Mouse (Mus musculus): ENCODE results near the gene Slc22a1.

Slc22a1 gene

GRCm38 (mm10) chr17:12675646-12676045, at the start of gene Slc22a1:
Gene Slc22a1 (minus strand): TSS chr17:12675829.
- DNase-seq (ENCODE audit: low read depth, low spot score) = no peak

DNA sequence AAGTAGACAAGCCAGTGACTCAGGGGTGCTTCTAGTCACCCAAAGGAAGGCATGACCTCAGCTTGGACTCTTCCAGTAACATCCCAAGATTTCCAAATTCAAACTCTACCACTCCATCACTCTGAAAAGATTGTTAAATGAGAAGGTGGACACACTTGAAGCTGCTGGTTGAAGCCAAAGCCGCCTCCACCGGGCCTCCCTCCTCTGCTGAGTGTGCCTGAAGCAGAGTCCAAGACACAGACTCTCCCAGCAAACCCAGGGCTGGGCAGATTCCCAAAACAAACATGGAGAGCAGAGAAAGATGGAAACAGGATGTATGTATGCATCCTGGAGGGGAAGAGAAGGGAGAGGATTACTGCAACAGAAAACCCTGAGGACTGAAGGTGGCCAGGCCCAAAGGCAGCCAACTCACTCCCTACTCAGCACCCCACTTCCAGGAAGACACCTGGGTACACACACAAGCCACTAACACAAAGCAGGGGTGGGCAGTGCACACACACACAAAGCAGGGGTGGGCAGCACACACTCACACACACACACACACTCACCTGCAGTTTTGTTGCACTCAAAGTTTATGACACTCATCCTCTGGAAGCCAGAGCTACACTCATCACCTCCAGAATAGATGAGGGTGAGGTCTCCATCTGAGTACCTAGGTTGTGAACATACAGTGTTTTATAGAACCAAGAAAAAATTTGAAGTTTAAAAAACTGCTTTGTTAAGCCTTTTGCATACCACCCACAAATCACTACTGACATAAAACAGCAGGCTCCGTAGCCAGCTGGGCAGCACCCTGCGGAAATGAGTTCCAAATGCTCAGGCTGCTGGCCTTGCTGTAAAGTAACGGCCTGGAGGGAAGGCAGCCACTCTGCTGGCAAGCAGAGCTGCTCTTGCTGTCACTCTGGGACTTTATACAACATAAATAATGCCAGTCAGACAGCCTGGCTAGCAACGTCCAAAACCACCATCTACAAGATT, 49.4 kb upstream of the Slc22a1 start:
- no peak for DNase-seq (ENCODE audit: low read depth, low spot score)

DNA sequence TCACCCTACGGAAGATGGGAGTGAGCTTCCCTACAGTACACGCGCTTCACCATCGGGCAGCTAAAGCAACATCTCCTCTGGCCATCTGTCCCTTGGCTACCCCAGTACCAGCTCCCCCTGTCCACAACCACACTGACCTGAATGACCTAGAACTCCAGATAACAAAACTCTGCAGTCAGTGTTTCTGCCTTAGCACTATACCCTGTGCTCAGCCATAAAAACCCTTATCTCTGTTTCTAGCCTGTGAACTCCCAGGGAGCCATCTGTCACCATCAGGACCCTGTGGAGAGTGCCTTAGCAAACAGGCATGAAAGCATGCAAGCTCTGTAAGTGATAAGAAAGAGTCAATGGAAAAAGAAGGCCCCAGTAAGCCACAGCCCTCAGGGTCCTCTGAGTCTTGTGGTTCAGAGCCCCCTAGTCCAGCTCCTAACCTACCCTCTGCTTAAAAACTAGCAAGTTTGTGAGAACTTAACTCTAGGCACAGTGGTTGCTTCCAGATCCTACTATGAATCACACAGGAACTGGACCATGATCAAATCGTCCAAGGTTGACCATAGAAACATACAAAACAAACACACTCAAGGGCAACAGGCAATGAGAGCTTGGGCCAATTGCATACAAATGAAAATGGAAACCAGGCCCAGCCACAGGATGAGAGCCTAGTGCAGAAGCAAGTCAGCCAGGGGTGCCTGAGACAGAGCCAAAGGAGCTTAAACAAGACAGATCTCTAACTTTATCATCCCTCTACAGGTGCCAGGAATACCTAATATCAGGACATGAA, 48.5 kb upstream of the Slc22a1 start:
- no peak for DNase-seq (ENCODE audit: low read depth, low spot score)

GRCm38 (mm10) chr17:12722622-12723021, 47.0 kb upstream of the Slc22a1 start:
- no peak for DNase-seq (ENCODE audit: low read depth, low spot score)

DNA sequence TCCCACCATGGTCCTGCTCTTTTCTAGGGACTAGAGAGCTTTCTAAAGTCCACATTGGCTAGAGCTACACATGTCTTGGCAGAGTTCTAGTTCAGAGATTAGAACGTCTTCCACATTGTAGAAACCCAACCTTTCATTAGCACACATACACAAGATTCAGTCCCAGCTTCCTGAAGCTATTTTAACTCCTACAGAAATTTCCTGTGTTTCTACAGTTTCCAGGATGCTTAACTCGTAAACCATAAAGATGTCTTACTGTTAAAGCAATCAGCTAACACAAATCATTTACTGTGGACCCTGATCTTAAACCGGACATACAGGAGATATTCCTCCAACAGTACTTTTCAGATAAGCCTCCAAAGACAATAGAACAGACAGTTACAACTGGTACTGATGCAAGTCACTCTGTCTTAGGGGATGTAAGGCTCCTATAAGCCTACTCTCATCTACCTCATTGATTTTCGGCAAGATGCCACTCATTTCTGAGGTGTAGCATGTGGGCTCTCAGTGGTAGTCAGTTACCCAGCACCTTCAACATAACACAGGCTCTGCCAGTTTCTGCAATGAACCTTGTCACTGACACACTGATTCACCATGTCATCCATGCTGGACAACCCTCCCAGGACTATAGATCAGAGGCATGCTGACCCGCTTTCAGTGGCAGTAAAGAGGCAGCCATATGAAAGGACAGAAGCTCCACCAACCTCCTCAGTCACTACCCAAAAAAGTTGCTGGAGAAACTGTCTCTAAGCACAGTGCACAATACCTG, 45.7 kb upstream of the Slc22a1 start:
- DNase-seq (ENCODE audit: low read depth, low spot score) = no peak

DNA sequence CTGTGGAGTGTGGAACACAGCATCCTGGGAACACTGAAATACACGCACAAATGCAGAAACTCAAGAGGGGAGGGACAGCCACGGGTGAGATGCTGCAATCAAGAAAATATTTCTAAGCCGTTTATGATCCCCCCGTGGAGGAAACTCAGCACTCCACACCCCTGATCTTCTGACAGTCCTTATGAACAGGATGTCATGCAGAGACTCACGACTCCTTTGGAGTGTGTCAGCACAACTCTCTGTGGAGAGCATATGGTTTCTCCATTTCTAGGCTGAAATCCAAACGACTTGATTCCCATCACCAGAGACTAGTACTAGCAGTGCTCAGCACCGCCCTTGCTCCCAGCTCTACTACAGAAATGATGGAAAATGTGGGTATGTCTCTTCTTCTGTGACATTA, 42.6 kb upstream of the Slc22a1 start:
- DNase-seq (ENCODE audit: low read depth, low spot score) = peak; percentile 77

DNA sequence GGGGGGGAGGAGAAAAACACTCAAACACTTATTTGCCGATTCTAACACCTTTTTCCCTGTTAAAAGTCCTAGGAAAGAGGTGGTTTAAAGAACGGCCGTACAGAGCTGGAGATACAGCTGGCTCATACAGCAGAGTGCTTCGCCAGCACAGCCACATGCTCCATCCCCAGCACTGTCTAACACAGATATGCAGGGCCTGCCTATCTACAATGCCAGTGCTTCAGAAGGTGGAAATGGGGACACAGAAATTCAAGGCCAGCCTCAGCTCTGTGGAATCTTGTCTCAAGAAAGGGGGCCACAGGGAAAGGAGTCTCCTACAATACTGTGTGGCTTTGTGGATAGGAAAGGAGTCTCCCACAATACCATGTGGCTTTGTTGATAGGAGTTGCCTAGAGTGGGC, 41.8 kb upstream of the Slc22a1 start:
- DNase-seq (ENCODE audit: low read depth, low spot score) = no peak

GRCm38 (mm10) chr17:12715032-12715431, 39.4 kb upstream of the Slc22a1 start:
- no peak for DNase-seq (ENCODE audit: low read depth, low spot score)

DNA sequence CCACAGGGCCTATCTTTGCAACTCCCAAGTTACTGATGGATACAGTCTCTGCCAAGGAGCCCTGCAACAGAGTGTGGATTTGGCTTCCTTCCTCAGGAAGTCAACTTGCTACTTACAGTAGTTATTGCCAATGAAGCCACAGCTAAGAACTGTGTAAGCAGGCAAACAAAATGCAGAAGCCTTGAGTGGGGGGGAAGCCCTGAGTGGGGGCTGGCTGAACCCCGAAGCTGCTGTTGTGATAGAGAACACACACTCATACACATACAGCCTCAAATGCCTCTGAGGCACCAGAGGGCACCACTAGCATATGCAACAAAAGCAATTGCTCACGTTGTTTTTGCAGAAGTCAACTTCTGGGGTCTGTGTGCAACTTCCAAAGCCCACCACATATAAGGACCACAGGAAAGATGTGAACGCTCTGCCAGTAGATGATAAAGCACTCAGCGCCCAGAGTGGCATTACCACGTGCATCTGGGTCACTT, 38.5 kb upstream of the Slc22a1 start:
- no peak for DNase-seq (ENCODE audit: low read depth, low spot score)

GRCm38 (mm10) chr17:12712993-12713392, 37.4 kb upstream of the Slc22a1 start:
- DNase-seq (ENCODE audit: low read depth, low spot score) = no peak

DNA sequence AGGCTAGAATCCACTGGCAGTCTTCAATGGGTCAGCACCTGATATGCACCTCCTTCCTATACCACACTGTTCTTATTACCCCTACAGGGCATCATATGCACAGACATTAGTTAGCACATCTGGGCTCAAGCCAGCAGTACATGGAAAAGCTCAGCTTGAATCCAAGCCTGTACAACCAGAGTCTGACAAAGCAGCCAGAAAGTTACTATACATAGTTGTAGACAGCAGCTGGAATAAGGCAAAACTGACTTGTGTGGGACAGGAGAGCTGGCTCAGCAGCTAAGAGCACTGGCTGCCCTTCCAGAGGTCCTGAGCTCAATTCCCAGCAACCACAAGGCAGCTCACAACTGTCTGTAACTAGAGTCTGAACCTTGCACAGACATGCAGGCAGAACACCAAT, 36.6 kb upstream of the Slc22a1 start:
- DNase-seq (ENCODE audit: low read depth, low spot score) = no peak

- DNase-seq (ENCODE audit: low read depth, low spot score) = no peak
Measured at GRCm38 (mm10) chr17:12710976-12711375, 35.3 kb upstream of the Slc22a1 start.

DNA sequence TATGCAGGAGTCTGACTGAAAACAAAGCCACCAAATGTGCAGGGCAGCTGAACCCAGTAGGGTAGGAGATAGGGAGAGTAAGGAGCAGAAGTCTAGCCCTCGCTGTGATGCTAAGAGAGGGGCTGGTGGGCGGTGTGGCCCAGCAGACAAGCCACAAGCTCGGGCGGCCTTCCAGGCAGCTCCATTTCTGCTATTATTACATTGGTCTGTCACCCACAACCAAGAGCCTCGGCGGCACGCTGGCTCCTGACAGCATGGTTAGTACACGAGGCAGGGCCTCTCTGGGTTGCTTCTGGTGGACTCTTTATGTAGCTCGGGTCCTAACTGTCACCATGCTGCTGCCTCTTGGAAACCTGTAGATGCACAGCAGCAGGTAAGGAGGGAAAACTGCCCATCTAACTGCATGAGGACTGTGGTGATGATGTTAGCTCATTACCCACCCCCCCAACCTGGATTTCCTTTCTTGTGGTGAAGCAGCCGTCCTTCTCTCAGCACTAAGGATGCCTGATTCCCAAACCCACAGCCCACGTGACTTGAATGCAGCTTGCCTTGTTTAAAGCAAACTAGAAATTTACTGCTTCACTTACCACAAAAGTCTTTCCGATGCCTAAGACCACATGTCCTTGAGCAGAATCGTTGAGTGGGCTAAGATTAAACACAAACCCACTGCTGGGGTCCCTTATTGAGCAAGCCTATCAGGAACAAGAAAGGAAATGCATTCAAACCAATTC, 34.6 kb upstream of the Slc22a1 start:
- DNase-seq (ENCODE audit: low read depth, low spot score) = no peak

DNA sequence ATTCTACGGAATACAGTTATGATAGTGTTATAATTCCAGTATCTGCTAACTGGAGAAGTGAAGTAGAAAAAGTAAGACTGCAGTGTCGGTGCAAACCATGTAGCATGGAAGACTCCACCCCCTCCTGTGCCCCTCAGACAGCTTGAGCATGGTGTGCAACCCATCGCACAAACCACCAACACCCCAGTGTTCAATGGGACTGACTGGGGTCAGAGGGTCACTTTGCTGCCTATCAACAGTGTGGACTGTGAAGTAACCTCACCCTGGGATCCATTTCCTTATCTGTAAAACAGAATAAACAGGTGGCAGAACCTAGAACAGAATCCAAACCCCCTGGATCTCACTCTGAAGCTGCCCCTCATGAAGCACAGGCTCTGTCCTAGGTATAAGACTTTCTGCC, 32.8 kb upstream of the Slc22a1 start:
- no peak for DNase-seq (ENCODE audit: low read depth, low spot score)

GRCm38 (mm10) chr17:12706590-12707049, 31.0 kb upstream of the Slc22a1 start:
- no peak for DNase-seq (ENCODE audit: low read depth, low spot score)

DNA sequence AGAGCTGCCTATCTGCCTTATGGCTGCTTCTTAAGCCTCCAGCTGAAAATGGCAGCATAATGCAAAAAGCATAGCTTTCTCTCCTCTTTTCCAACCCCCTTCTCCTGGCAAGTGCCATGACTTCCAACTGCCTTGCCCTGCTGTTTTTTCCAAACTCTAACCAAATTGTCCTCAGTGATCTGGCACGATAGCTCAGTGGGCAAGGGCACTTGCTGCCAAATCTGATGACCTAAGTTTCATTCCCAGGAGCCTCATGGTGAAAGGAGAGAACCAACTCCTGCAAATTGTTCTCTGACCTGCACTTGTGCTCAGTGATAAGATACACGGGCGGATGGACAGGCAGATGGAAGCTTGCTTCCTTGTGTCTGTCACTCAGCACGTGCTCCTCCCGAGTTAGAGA, 27.3 kb upstream of the Slc22a1 start:
- DNase-seq (ENCODE audit: low read depth, low spot score) = no peak

DNA sequence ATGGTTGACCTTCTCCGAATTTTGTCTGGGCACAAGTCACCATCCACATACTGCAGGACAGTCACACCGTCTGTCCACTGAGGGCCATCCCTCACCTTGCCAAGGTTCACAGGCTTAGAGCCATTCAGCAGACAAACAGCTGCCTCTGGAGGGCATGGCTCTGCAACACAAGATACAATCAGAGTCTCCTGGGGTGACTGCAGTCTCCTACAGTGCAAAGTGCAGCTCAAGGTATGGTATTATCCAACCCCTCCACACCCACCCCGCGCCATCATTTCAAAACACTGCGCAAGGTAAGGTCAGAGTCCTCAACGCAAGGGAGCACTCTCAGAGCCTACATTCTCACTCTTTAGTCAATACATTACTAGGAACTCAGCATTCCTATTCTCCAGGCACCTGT, 24.7 kb upstream of the Slc22a1 start:
- no peak for DNase-seq (ENCODE audit: low read depth, low spot score)

- no peak for DNase-seq (ENCODE audit: low read depth, low spot score)
Measured at GRCm38 (mm10) chr17:12691899-12692298, 16.3 kb upstream of the Slc22a1 start.

- DNase-seq (ENCODE audit: low read depth, low spot score) = no peak
Measured at GRCm38 (mm10) chr17:12689537-12689936, 13.9 kb upstream of the Slc22a1 start.

- DNase-seq (ENCODE audit: low read depth, low spot score) = no peak
Measured at GRCm38 (mm10) chr17:12688427-12689110, 12.9 kb upstream of the Slc22a1 start.
